In the genomic region with DNA sequence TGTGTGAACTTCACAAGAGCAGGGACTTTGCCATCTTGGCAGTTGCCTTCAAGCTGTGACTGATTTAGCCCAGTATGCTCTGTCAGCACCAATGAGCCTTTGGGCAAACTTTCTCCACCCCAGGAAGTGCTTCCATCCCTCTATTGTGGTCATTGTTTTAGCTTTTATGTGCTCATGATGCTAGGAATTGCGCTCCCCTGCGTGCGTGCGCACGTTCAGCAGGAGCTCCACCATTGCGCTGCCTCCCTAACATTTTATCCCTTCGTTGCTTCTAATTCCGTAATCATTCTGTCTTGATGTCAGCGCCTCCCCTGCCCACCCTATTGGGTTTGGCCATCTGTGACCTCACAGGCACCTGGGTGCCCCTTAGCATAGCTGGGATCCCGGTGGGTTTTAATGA, we compare ENCODE assay signal across 11 mouse cellular contexts. TPM values are rescaled to one million over a fixed set of nuclear protein-coding genes. Genes with fewer than 3 reads are reported as not detected.
DNase-seq lines count a peak whose midpoint lies in the region; ATAC-seq and TF ChIP-seq lines count a peak whose summit lies in the region.
"Had no signal": no experiment of that assay in that cellular context is flagged by ENCODE, and none has a peak within 500 bp of the region (broad histone marks: within the 10 kb centered on the region; RNA-seq: fewer than 3 reads in every experiment).

No protein-coding gene starts in this region.

- no peaks in the 10 kb centered on the region for H3K4me1 ChIP-seq in stomach, embryonic 14.5 days (ENCODE audit: control insufficient read depth, insufficient read depth, low read length)
- H3K4me1 ChIP-seq in stomach, postnatal 0 days (replicated peaks; ENCODE audit: control insufficient read depth, insufficient read depth), result 0 out of 2 replicates have a peak, but pooled peaks cover 2% of the 10 kb centered on the region
- no peaks in the 10 kb centered on the region for H3K4me1 ChIP-seq in limb, embryonic 13.5 days

- no peak overlapping the region for H3K4me2 ChIP-seq in stomach, embryonic 14.5 days (replicated peaks; ENCODE audit: low read depth, low read length)
- H3K4me2 ChIP-seq in stomach, postnatal 0 days (replicated peaks; ENCODE audit: low read depth), result no peak overlapping the region; the same call in 1 of the 2 replicates
- H3K4me2 ChIP-seq in limb, embryonic 13.5 days (replicated peaks), result 0 out of 2 replicates have a peak overlapping the region, but pooled peaks have one; percentile 84

- TF ChIP-seq EP300 in stomach, postnatal 0 days (optimal IDR thresholded peaks at IDR 0.05), result no peak

- no peak for ATAC-seq in stomach, embryonic 14.5 days (ENCODE audit: insufficient number of reproducible peaks, insufficient read depth, low FRiP score, low read depth)
- no peak for ATAC-seq in stomach, postnatal 0 days (ENCODE audit: low FRiP score, low TSS enrichment)
- ATAC-seq in limb, embryonic 13.5 days (ENCODE audit: low FRiP score, low read depth), result no peak

- WGBS in stomach, embryonic 14.5 days, result 90% methylated on average over 10 of the region's 10 CpGs
- WGBS in stomach, postnatal 0 days, result 94% methylated on average over 10 of the region's 10 CpGs
- 89% methylated on average over 10 of the region's 10 CpGs for WGBS in limb, embryonic 13.5 days

- no peak overlapping the region for H3K9ac ChIP-seq in stomach, embryonic 14.5 days (replicated peaks; ENCODE audit: low read depth, low read length)
- no peak overlapping the region for H3K9ac ChIP-seq in stomach, postnatal 0 days (ENCODE audit: low read length)
- no peak overlapping the region for H3K9ac ChIP-seq in limb, embryonic 13.5 days

- no peak for DNase-seq in gastrocnemius, adult 2 months
- no peak for DNase-seq in gastrocnemius, postnatal 14 days
- DNase-seq in stomach, postnatal 0 days (ENCODE audit: low spot score), result no peak
- DNase-seq in testis, postnatal 10 days (ENCODE audit: low spot score), result peak; percentile 35
- no peak for DNase-seq in yolk sac, embryonic 10.5 days (ENCODE audit: low spot score)
- no peak for DNase-seq in retina, postnatal 1 day
- DNase-seq: right cerebral cortex, postnatal 14 days had no signal

- H3K9me3 ChIP-seq in stomach, embryonic 14.5 days (ENCODE audit: control insufficient read depth, low read depth, low read length), result no peaks in the 10 kb centered on the region
- H3K9me3 ChIP-seq in stomach, postnatal 0 days (ENCODE audit: control insufficient read depth, low read length), result no peaks in the 10 kb centered on the region
- H3K9me3 ChIP-seq in limb, embryonic 13.5 days, result no peaks in the 10 kb centered on the region

- no peak for TF ChIP-seq CTCF in gastrocnemius, adult 2 months (IDR thresholded peaks at IDR 0.05)
- no peak for TF ChIP-seq CTCF in stomach, postnatal 0 days (IDR thresholded peaks at IDR 0.05; ENCODE audit: low read depth)

- H3K27ac ChIP-seq in gastrocnemius, adult 2 months, result peak overlapping the region; percentile 96
- no peak overlapping the region for H3K27ac ChIP-seq in stomach, embryonic 14.5 days (ENCODE audit: low read length)
- no peak overlapping the region for H3K27ac ChIP-seq in stomach, postnatal 0 days (replicated peaks)
- H3K27ac ChIP-seq in limb, embryonic 13.5 days, result no peak overlapping the region

- H3K4me3 ChIP-seq in gastrocnemius, adult 2 months, result peak overlapping the region; percentile 77
- 0 out of 2 replicates have a peak overlapping the region, but pooled peaks have one; percentile 64 for H3K4me3 ChIP-seq in stomach, embryonic 14.5 days (ENCODE audit: low read depth, low read length)
- no peak overlapping the region for H3K4me3 ChIP-seq in stomach, postnatal 0 days (ENCODE audit: low read depth, low read length)
- peak overlapping the region; percentile 68; the same call in 1 of the 2 replicates for H3K4me3 ChIP-seq in limb, embryonic 13.5 days

- H3K36me3 ChIP-seq in stomach, embryonic 14.5 days (ENCODE audit: control insufficient read depth, insufficient read depth, low read length), result no peaks in the 10 kb centered on the region
- H3K36me3 ChIP-seq in stomach, postnatal 0 days (ENCODE audit: control insufficient read depth, insufficient read depth, low read length), result no peaks in the 10 kb centered on the region
- 0 out of 2 replicates have a peak, but pooled peaks cover 2% of the 10 kb centered on the region for H3K36me3 ChIP-seq in limb, embryonic 13.5 days

- no peaks in the 10 kb centered on the region for H3K27me3 ChIP-seq in stomach, embryonic 14.5 days (ENCODE audit: control insufficient read depth, insufficient read depth, low read length)
- no peaks in the 10 kb centered on the region for H3K27me3 ChIP-seq in stomach, postnatal 0 days (ENCODE audit: control insufficient read depth, insufficient read depth, low read length)
- H3K27me3 ChIP-seq in limb, embryonic 13.5 days, result peaks cover 10% of the 10 kb centered on the region

- intact Hi-C loops in gastrocnemius, adult 2 months (cut with DNase I), result loop anchor here (5.0 kb wide), 1 partner anchor 256 kb away; no protein-coding TSS in a partner anchor
- intact Hi-C loops in gastrocnemius, postnatal 14 days (cut with DNase I; ENCODE audit: low total_unique reads), result no loop called here

RNA-seq across cellular contexts. Expression of a gene that starts 1.3 kb away (rescaled TPM):
- total RNA-seq in gastrocnemius, adult 2 months (2021), result 10 to 100 TPM; 24.3 to 28.7 TPM
- 10 to 100 TPM in 1 of 2 experiments, 1 to 10 TPM in 1; 9.2 to 12.0 TPM for total RNA-seq in gastrocnemius, postnatal 14 days (2021)
- 7.6 and 11.4 TPM in 2 replicates for polyA plus RNA-seq in stomach, embryonic 14.5 days (2014; fragmentation: Nextera tagmentation; extraction: Ambion mirVana)
- 28.4 and 31.4 TPM in 2 replicates for polyA plus RNA-seq in stomach, postnatal 0 days (2015; fragmentation: Nextera tagmentation; extraction: Ambion mirVana)
- 9.4 and 10.5 TPM in 2 replicates for polyA plus RNA-seq in limb, embryonic 13.5 days (2015; fragmentation: Nextera tagmentation; extraction: Ambion mirVana)
- total RNA-seq: CH12.LX had no signal

RNA-seq across cellular contexts. Expression of a gene that starts 25.3 kb away (rescaled TPM):
- total RNA-seq in gastrocnemius, adult 2 months (2021), result not detected
- under 1 TPM in 1 of 2 experiments, not detected in 1; 0.10 TPM for total RNA-seq in gastrocnemius, postnatal 14 days (2021)
- polyA plus RNA-seq in stomach, embryonic 14.5 days (2014; fragmentation: Nextera tagmentation; extraction: Ambion mirVana), result 0.10 and 0.12 TPM in 2 replicates
- not detected in 2 replicates for polyA plus RNA-seq in stomach, postnatal 0 days (2015; fragmentation: Nextera tagmentation; extraction: Ambion mirVana)
- not detected in 2 replicates for polyA plus RNA-seq in limb, embryonic 13.5 days (2015; fragmentation: Nextera tagmentation; extraction: Ambion mirVana)
- total RNA-seq: CH12.LX had no signal
- polyA plus RNA-seq: large intestine, adult 2 months had no signal

RNA-seq across cellular contexts. Expression of a gene that starts 36.8 kb away (rescaled TPM):
- 10 to 100 TPM; 14.9 to 22.8 TPM for total RNA-seq in gastrocnemius, adult 2 months (2021)
- total RNA-seq in gastrocnemius, postnatal 14 days (2021), result 10 to 100 TPM; 18.4 to 20.4 TPM
- 12.9 and 14.1 TPM in 2 replicates for polyA plus RNA-seq in stomach, embryonic 14.5 days (2014; fragmentation: Nextera tagmentation; extraction: Ambion mirVana)
- 2.5 and 3.1 TPM in 2 replicates for polyA plus RNA-seq in stomach, postnatal 0 days (2015; fragmentation: Nextera tagmentation; extraction: Ambion mirVana)
- 7.6 and 8.8 TPM in 2 replicates for polyA plus RNA-seq in limb, embryonic 13.5 days (2015; fragmentation: Nextera tagmentation; extraction: Ambion mirVana)
- total RNA-seq: CH12.LX had no signal
